ENCODE assay signal across 14 mouse cellular contexts in the genomic region with DNA sequence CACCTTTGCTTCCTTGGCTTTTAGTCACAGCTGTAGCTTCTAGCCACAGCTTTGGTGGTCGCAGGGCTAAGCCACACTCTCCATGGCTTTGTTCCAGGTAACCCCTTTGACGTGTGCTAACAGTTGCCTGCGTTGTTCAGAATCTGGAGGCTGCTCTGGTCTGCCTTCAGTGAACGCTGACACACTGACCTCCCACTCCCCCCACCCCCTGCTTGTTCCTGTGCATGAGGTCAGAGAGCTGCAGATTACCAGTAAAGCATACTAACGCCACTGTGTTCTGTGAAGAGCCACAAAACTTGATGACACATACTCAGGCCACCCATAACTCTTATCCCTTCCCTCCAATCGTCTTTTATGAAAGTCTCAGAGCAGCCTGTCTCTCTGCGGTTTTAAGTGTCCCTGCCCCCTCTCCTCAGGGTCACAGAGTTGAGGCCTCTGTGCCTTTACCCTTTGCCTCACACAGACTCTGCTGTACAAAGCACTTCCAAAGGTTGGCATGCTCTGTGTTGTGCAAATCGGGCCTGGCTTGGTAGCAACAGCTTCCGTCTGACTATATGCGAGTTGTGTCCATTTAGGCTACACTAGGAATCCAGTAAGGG. TPM values are rescaled to one million over a fixed set of nuclear protein-coding genes. Genes with fewer than 3 reads are reported as not detected.
A peak's percentile ranks its signal among the peaks of the same experiment; 100 is the strongest.
DNase-seq lines count a peak whose midpoint lies in the region; ATAC-seq and TF ChIP-seq lines count a peak whose summit lies in the region.
"Had no signal": no experiment of that assay in that cellular context is flagged by ENCODE, and none has a peak within 500 bp of the region (broad histone marks: within the 10 kb centered on the region; RNA-seq: fewer than 3 reads in every experiment).

No protein-coding gene starts in this region.

- no peak for TF ChIP-seq CTCF in lung, postnatal 0 days (IDR thresholded peaks at IDR 0.05)
- TF ChIP-seq CTCF in lung, adult 2 months (IDR thresholded peaks at IDR 0.05; ENCODE audit: insufficient read depth, low read length), result no peak
- TF ChIP-seq CTCF in liver, postnatal 0 days (IDR thresholded peaks at IDR 0.05; ENCODE audit: low read depth), result no peak

- H3K9me3 ChIP-seq in lung, postnatal 0 days (ENCODE audit: low read length), result no peaks in the 10 kb centered on the region
- no peaks in the 10 kb centered on the region for H3K9me3 ChIP-seq in embryonic facial prominence, embryonic 15.5 days (replicated peaks)
- peaks cover under 1% of the 10 kb centered on the region; the same call in 1 of the 2 replicates for H3K9me3 ChIP-seq in liver, postnatal 0 days (ENCODE audit: low read length)
- no peaks in the 10 kb centered on the region for H3K9me3 ChIP-seq in intestine, embryonic 15.5 days
- H3K9me3 ChIP-seq: heart, embryonic 15.5 days; neural tube, embryonic 15.5 days had no signal

- TF ChIP-seq POLR2A in lung, adult 2 months (IDR thresholded peaks at IDR 0.05; ENCODE audit: borderline replicate concordance, extremely low read depth, low read depth, low read length), result no peak

- H3K4me3 ChIP-seq in lung, postnatal 0 days (ENCODE audit: low read depth, low read length), result no peak overlapping the region
- H3K4me3 ChIP-seq in lung, adult 2 months (replicated peaks; ENCODE audit: extremely low read depth, low read depth, low read length), result no peak overlapping the region
- no peak overlapping the region for H3K4me3 ChIP-seq in embryonic facial prominence, embryonic 15.5 days (replicated peaks)
- no peak overlapping the region for H3K4me3 ChIP-seq in liver, postnatal 0 days (ENCODE audit: low read depth, low read length)
- H3K4me3 ChIP-seq in intestine, embryonic 15.5 days (replicated peaks), result no peak overlapping the region
- H3K4me3 ChIP-seq: heart, embryonic 15.5 days; neural tube, embryonic 15.5 days had no signal

- H3K27me3 ChIP-seq in lung, postnatal 0 days (replicated peaks; ENCODE audit: insufficient read depth, low read length), result no peaks in the 10 kb centered on the region
- H3K27me3 ChIP-seq in embryonic facial prominence, embryonic 15.5 days, result no peaks in the 10 kb centered on the region
- H3K27me3 ChIP-seq in liver, postnatal 0 days (ENCODE audit: insufficient read depth, low read length), result no peaks in the 10 kb centered on the region
- H3K27me3 ChIP-seq in intestine, embryonic 15.5 days (replicated peaks), result no peaks in the 10 kb centered on the region
- H3K27me3 ChIP-seq: heart, embryonic 15.5 days; neural tube, embryonic 15.5 days had no signal

- DNase-seq in lung, postnatal 0 days (ENCODE audit: low spot score), result peak; percentile 33
- DNase-seq in lung, adult 2 months, result no peak
- peak; percentile 87 for DNase-seq in adrenal gland, adult 8-10 months
- peak; percentile 60 for DNase-seq in liver, postnatal 0 days
- DNase-seq in spleen, postnatal 4 days (ENCODE audit: low spot score in 2 of 2), result no peak
- DNase-seq: cerebellum, postnatal 25 days; lung, postnatal 36 days; right cerebral cortex, postnatal 4 days had no signal

- H3K9ac ChIP-seq in lung, postnatal 0 days (replicated peaks; ENCODE audit: low read depth), result no peak overlapping the region
- H3K9ac ChIP-seq in embryonic facial prominence, embryonic 15.5 days, result no peak overlapping the region
- no peak overlapping the region for H3K9ac ChIP-seq in liver, postnatal 0 days (replicated peaks)
- no peak overlapping the region for H3K9ac ChIP-seq in intestine, embryonic 15.5 days
- H3K9ac ChIP-seq: heart, embryonic 15.5 days; neural tube, embryonic 15.5 days had no signal

- no peak for TF ChIP-seq EP300 in lung, postnatal 0 days (IDR thresholded peaks at IDR 0.05)
- peak; percentile 74; the same call in 1 of the 2 replicates for TF ChIP-seq EP300 in liver, postnatal 0 days (IDR thresholded peaks at IDR 0.05; ENCODE audit: low read depth)

- H3K36me3 ChIP-seq in lung, postnatal 0 days (ENCODE audit: insufficient read depth, low read length), result no peaks in the 10 kb centered on the region
- no peaks in the 10 kb centered on the region for H3K36me3 ChIP-seq in embryonic facial prominence, embryonic 15.5 days
- H3K36me3 ChIP-seq in liver, postnatal 0 days (replicated peaks; ENCODE audit: insufficient read depth, low read length), result no peaks in the 10 kb centered on the region
- no peaks in the 10 kb centered on the region for H3K36me3 ChIP-seq in intestine, embryonic 15.5 days
- H3K36me3 ChIP-seq: heart, embryonic 15.5 days; neural tube, embryonic 15.5 days had no signal

- peak; percentile 42 for ATAC-seq in lung, postnatal 0 days
- 0 out of 2 replicates have a peak, but pooled peaks have one; percentile 24 for ATAC-seq in embryonic facial prominence, embryonic 15.5 days (ENCODE audit: insufficient number of reproducible peaks, low FRiP score, low TSS enrichment, low read depth)
- peak; percentile 84 for ATAC-seq in liver, postnatal 0 days
- ATAC-seq in intestine, embryonic 15.5 days, result no peak
- ATAC-seq: hindbrain, postnatal 0 days; midbrain, embryonic 16.5 days had no signal

- no peak overlapping the region for H3K27ac ChIP-seq in lung, postnatal 0 days (ENCODE audit: low read length)
- no peak overlapping the region for H3K27ac ChIP-seq in embryonic facial prominence, embryonic 15.5 days (replicated peaks)
- peak overlapping the region; percentile 78 for H3K27ac ChIP-seq in liver, postnatal 0 days (ENCODE audit: low read depth)
- no peak overlapping the region for H3K27ac ChIP-seq in intestine, embryonic 15.5 days
- H3K27ac ChIP-seq: heart, embryonic 15.5 days; hindbrain, postnatal 0 days; neural tube, embryonic 15.5 days had no signal

- H3K4me2 ChIP-seq in lung, postnatal 0 days (replicated peaks; ENCODE audit: low read depth, low read length), result no peak overlapping the region
- H3K4me2 ChIP-seq in embryonic facial prominence, embryonic 15.5 days (replicated peaks), result no peak overlapping the region
- H3K4me2 ChIP-seq in liver, postnatal 0 days (ENCODE audit: low read depth, low read length), result no peak overlapping the region
- H3K4me2 ChIP-seq in intestine, embryonic 15.5 days (replicated peaks), result no peak overlapping the region
- H3K4me2 ChIP-seq: heart, embryonic 15.5 days; neural tube, embryonic 15.5 days had no signal

- 39% methylated on average over 10 of the region's 10 CpGs for WGBS in lung, postnatal 0 days
- WGBS in lung, adult 2 months, result 50% methylated on average over 10 of the region's 10 CpGs
- WGBS in embryonic facial prominence, embryonic 15.5 days, result 66% methylated on average over 10 of the region's 10 CpGs
- WGBS in liver, postnatal 0 days (ENCODE audit: insufficient replicate concordance), result 54% methylated on average over 10 of the region's 10 CpGs
- WGBS in intestine, embryonic 15.5 days, result 48% methylated on average over 10 of the region's 10 CpGs

- no peaks in the 10 kb centered on the region for H3K4me1 ChIP-seq in lung, postnatal 0 days (ENCODE audit: insufficient read depth, low read depth, low read length)
- no peaks in the 10 kb centered on the region for H3K4me1 ChIP-seq in lung, adult 2 months (ENCODE audit: control insufficient read depth, insufficient read depth, low read length)
- peaks cover 2% of the 10 kb centered on the region; the same call in 1 of the 2 replicates for H3K4me1 ChIP-seq in embryonic facial prominence, embryonic 15.5 days
- H3K4me1 ChIP-seq in liver, postnatal 0 days (ENCODE audit: insufficient read depth), result peaks cover 21% of the 10 kb centered on the region
- no peaks in the 10 kb centered on the region for H3K4me1 ChIP-seq in intestine, embryonic 15.5 days (replicated peaks)

RNA-seq across cellular contexts. Expression of a gene that starts 1.2 kb away (rescaled TPM):
- polyA plus RNA-seq in lung, postnatal 0 days (2015; fragmentation: Nextera tagmentation; extraction: Ambion mirVana), result 4.4 and 4.7 TPM in 2 replicates
- polyA plus RNA-seq in lung, adult 2 months (2012; rRNA removed), result 21.4 and 26.7 TPM in 2 replicates
- total RNA-seq in adrenal gland, adult 8-10 months (2022), result 100 to 1,000 TPM; 200 to 615 (median 376) TPM
- 0.21 and 0.34 TPM in 2 replicates for polyA plus RNA-seq in embryonic facial prominence, embryonic 15.5 days (2015; fragmentation: Nextera tagmentation; extraction: Ambion mirVana)
- polyA plus RNA-seq in liver, postnatal 0 days (2015; fragmentation: Nextera tagmentation; extraction: Ambion mirVana), result 45.3 and 53.4 TPM in 2 replicates
- polyA plus RNA-seq in intestine, embryonic 15.5 days (2015; fragmentation: Nextera tagmentation; extraction: Ambion mirVana), result 0.40 and 3.4 TPM in 2 replicates

RNA-seq across cellular contexts. Expression of a gene that starts 9.6 kb away (rescaled TPM):
- polyA plus RNA-seq in lung, postnatal 0 days (2015; fragmentation: Nextera tagmentation; extraction: Ambion mirVana), result 25.7 and 27.7 TPM in 2 replicates
- polyA plus RNA-seq in lung, adult 2 months (2012; rRNA removed), result 9.8 and 10.3 TPM in 2 replicates
- total RNA-seq in adrenal gland, adult 8-10 months (2022), result 1 to 10 TPM; 5.4 to 7.8 (median 6.1) TPM
- 53.6 and 55.3 TPM in 2 replicates for polyA plus RNA-seq in embryonic facial prominence, embryonic 15.5 days (2015; fragmentation: Nextera tagmentation; extraction: Ambion mirVana)
- polyA plus RNA-seq in liver, postnatal 0 days (2015; fragmentation: Nextera tagmentation; extraction: Ambion mirVana), result 25.7 and 26.1 TPM in 2 replicates
- polyA plus RNA-seq in intestine, embryonic 15.5 days (2015; fragmentation: Nextera tagmentation; extraction: Ambion mirVana), result 60.5 and 65.2 TPM in 2 replicates

Comparison
In these comparisons a context has a peak if more than half of its experiments do, and no peak if none do; other contexts are left out.
1. DNase-seq: peak in lung, postnatal 0 days (single experiment), adrenal gland, adult 8-10 months (single experiment) and liver, postnatal 0 days (single experiment); none in lung, adult 2 months (single experiment) and spleen, postnatal 4 days (0 of 2).